Mouse (Mus musculus): ENCODE data around the gene Zfp759.
A peak's percentile ranks its signal among the peaks of the same experiment; 100 is the strongest.

- TF ChIP-seq CTCF (IDR thresholded peaks at IDR 0.05; ENCODE audit: borderline replicate concordance, insufficient read depth, low read depth, low read length) (peak; percentile 38; the same call in 1 of the 2 replicates), POLR2A (IDR thresholded peaks at IDR 0.05; ENCODE audit: borderline replicate concordance, insufficient read depth, low read length) (peak; percentile 43; the same call in 1 of the 2 replicates)
Measured at GRCm38 (mm10) chr13:67108194-67108820, 13.2 kb upstream of the Zfp759 start, which contains the start of gene Gm28557.
